Mouse (Mus musculus) C2C12 (cell line): ENCODE results near the gene Chsy1. TPM values are rescaled to one million over a fixed set of nuclear protein-coding genes. Genes with fewer than 3 reads are reported as not detected.

Experiments used
- H3K27me3 ChIP-seq: one replicate; pipeline ENCODE4 v1.6.1; 2011; ENCODE audit not compliant: control insufficient read depth, insufficient read depth, insufficient read length
- H3K36me3 ChIP-seq: one replicate; pipeline ENCODE4 v1.6.1; 2011; ENCODE audit not compliant: control insufficient read depth, insufficient read depth
- H3K4me3 ChIP-seq: one replicate; pipeline ENCODE4 v1.5.1; 2011; ENCODE audit warnings: mild to moderate bottlenecking, control low read depth; ENCODE audit not compliant: poor library complexity, insufficient read depth, severe bottlenecking
- H3K79me2 ChIP-seq: one replicate; pipeline ENCODE4 v1.6.1; 2011; ENCODE audit not compliant: control insufficient read depth, insufficient read depth
- H3K79me3 ChIP-seq: one replicate; pipeline ENCODE4 v1.6.1; 2011; ENCODE audit warnings: low read depth, control low read depth
- H3ac ChIP-seq: one replicate; pipeline ENCODE3; 2011; ENCODE audit warnings: low read depth; ENCODE audit not compliant: control insufficient read depth, insufficient read length
- CEBPB ChIP-seq: IDR thresholded peaks from one replicate; pipeline ENCODE4 v1.6.1; 2011; ENCODE audit warnings: low read depth, mild to moderate bottlenecking, control low read depth, moderate library complexity
- CTCF ChIP-seq: IDR thresholded peaks from one replicate; pipeline ENCODE4 v1.5.1; 2011; ENCODE audit not compliant: control insufficient read depth, insufficient read depth, insufficient read length
- FOSL1 ChIP-seq: IDR thresholded peaks from one replicate; pipeline ENCODE4 v1.8.0; 2011; ENCODE audit warnings: mild to moderate bottlenecking, low read length; ENCODE audit not compliant: poor library complexity, insufficient read depth, severe bottlenecking
- MAX ChIP-seq: IDR thresholded peaks from one replicate; pipeline ENCODE4 v1.6.1; 2011; ENCODE audit warnings: mild to moderate bottlenecking, control low read depth
- MYOD1 ChIP-seq: IDR thresholded peaks from one replicate; pipeline ENCODE4 v1.6.1; 2011; ENCODE audit warnings: low read depth; ENCODE audit not compliant: control insufficient read depth, insufficient read length
- MYOG ChIP-seq: IDR thresholded peaks from one replicate; pipeline ENCODE4 v1.6.1; 2011; ENCODE audit not compliant: control insufficient read depth, insufficient read length; ENCODE audit errors: extremely low read depth
- USF1 ChIP-seq: IDR thresholded peaks from one replicate; pipeline ENCODE4 v1.6.1; 2011; ENCODE audit warnings: low read depth, mild to moderate bottlenecking, control low read depth, moderate library complexity
- polyA plus RNA-seq: library from polyadenylated mRNA; unstranded; fragments of >200 nt; fragmentation: generic; extraction: Trizol; gene quantifications from one replicate; pipeline ENCODE4 v1.2.1, GENCODE M21; 2012; ENCODE audit warnings: missing spikeins

Chsy1 gene
- polyA plus RNA-seq, 1 experiment: 25.5 TPM

GRCm38 (mm10) chr7:66120139-66120538 lies 10.8 kb downstream of the Chsy1 start:
- TF ChIP-seq CTCF: no peak
- TF ChIP-seq MAX: no peak
- TF ChIP-seq FOSL1: no peak
- no peak for TF ChIP-seq MYOD1
- no peak for TF ChIP-seq CEBPB
- no peak for TF ChIP-seq MYOG
- no peak for TF ChIP-seq USF1
- H3K4me3 ChIP-seq: no peak overlapping the region

GRCm38 (mm10) chr7:66120702-66121396 lies 11.5 kb downstream of the Chsy1 start:
- H3K79me3 ChIP-seq: peaks cover 88% of the 10 kb centered on the region
- TF ChIP-seq MYOG (no peak), FOSL1 (no peak), MYOD1 (no peak), MAX (no peak), CEBPB (no peak), CTCF (no peak)
- H3K79me2 ChIP-seq: peaks cover 100% of the 10 kb centered on the region
- no peak overlapping the region for H3K4me3 ChIP-seq
- no peaks in the 10 kb centered on the region for H3K27me3 ChIP-seq
- H3K36me3 ChIP-seq: peaks cover 11% of the 10 kb centered on the region
- no peak overlapping the region for H3ac ChIP-seq

More at GRCm38 (mm10) chr7:66120139-66120538, 10.8 kb downstream of the Chsy1 start:
- Histone ChIP-seq H3K79me3 (peaks cover 88% of the 10 kb centered on the region), H3K79me2 (peaks cover 100% of the 10 kb centered on the region), H3K36me3 (peaks cover 9% of the 10 kb centered on the region), H3K27me3 (no peaks in the 10 kb centered on the region), H3ac (no peak overlapping the region)

GRCm38 (mm10) chr7:66124551-66124968 lies 15.2 kb downstream of the Chsy1 start:
- peaks cover 100% of the 10 kb centered on the region for H3K79me2 ChIP-seq
- H3K27me3 ChIP-seq: no peaks in the 10 kb centered on the region
- no peak overlapping the region for H3ac ChIP-seq
- no peak for TF ChIP-seq USF1
- no peak for TF ChIP-seq CEBPB
- H3K79me3 ChIP-seq: peaks cover 91% of the 10 kb centered on the region
- H3K4me3 ChIP-seq: no peak overlapping the region
- H3K36me3 ChIP-seq: peaks cover 16% of the 10 kb centered on the region

GRCm38 (mm10) chr7:66125368-66125767 lies 16.1 kb downstream of the Chsy1 start:
- no peak overlapping the region for H3ac ChIP-seq
- H3K36me3 ChIP-seq: peaks cover 16% of the 10 kb centered on the region
- TF ChIP-seq USF1: no peak
- no peak for TF ChIP-seq MAX
- TF ChIP-seq MYOG: no peak
- TF ChIP-seq CEBPB: no peak
- TF ChIP-seq MYOD1: no peak
- no peak for TF ChIP-seq CTCF
- TF ChIP-seq FOSL1: no peak

GRCm38 (mm10) chr7:66127951-66128645 lies 18.8 kb downstream of the Chsy1 start:
- TF ChIP-seq MYOD1 (no peak), MYOG (no peak), CTCF (no peak), FOSL1 (no peak), MAX (no peak), CEBPB (no peak), USF1 (no peak)
- no peaks in the 10 kb centered on the region for H3K27me3 ChIP-seq
- H3K4me3 ChIP-seq: no peak overlapping the region
- peaks cover 22% of the 10 kb centered on the region for H3K36me3 ChIP-seq
- H3K79me3 ChIP-seq: peaks cover 87% of the 10 kb centered on the region
- H3ac ChIP-seq: no peak overlapping the region
- peaks cover 100% of the 10 kb centered on the region for H3K79me2 ChIP-seq

More at GRCm38 (mm10) chr7:66125368-66125767, 16.1 kb downstream of the Chsy1 start:
- Histone ChIP-seq H3K4me3 (no peak overlapping the region), H3K79me2 (peaks cover 100% of the 10 kb centered on the region), H3K79me3 (peaks cover 91% of the 10 kb centered on the region), H3K27me3 (no peaks in the 10 kb centered on the region)
